Mouse (Mus musculus) heart, postnatal 25 days (tissue): ENCODE measurements around the gene Agtr1a. TPM values are rescaled to one million over a fixed set of nuclear protein-coding genes. Genes with fewer than 3 reads are reported as not detected.
A peak's percentile ranks its signal among the peaks of the same experiment; 100 is the strongest.

Source experiments
- DNase-seq: peaks from one replicate; pipeline ENCODE4 v3.0.0; 2022; ENCODE audit warnings: low spot score
- intact Hi-C: fragments of 180-260 bp; cut with DNase I; formaldehyde crosslinking; loops from one replicate; pipeline ENCODE4 v1.15.1; 2025
- total RNA-seq, 2 experiments: library from RNA; stranded (reverse); gene quantifications; 2 replicates each; pipeline ENCODE4 v1.2.3; 2021

Agtr1a gene
- total RNA-seq, 2 experiments from 2014 or later = 43.4 to 44.6 TPM

DNA sequence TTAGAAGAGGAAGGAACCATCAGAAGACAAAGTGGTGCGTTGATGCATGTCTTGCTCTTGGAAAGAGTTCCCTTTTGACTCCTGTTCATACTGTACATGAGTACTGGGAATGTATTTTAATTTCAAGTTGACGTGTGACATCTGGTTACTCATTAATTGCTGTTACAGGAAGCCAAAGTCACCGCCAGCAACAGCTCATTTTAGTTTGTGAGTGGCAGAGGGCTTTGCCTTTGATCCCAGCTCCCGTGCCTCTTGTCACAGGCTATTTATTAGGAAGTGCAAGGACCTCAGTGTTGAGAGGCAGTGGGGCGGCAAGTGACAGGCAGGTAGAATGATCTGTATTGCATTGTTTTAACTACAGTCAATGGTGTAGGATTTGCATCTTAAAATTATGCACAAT lies 24.8 kb downstream of the Agtr1a start:
- intact Hi-C loops = no loop called here

DNA sequence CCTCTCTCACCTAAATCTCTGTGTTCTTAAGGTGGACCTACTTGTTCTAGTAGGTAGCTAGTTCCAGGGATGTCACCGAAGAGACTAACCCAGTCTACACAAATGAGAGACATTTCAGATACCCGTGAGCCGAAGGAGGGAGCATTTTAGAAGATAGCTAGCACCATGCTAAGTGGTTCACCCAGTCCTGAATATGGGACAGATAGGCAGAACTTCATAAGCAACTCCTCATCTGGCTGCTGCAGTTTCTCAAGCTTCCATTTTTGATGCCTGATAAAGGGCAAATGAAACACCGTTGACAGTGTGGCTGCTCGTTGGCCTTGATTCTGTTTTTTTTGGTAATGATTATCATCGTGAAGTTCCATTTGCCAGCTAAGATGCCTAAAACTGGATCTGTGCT lies 25.8 kb downstream of the Agtr1a start:
- intact Hi-C loops = no loop called here
- DNase-seq = no peak

More for the DNA sequence above, 24.8 kb downstream of the Agtr1a start:
- no peak for DNase-seq

- intact Hi-C loops = no loop called here
- DNase-seq = no peak
Observed at GRCm38 (mm10) chr13:30364097-30364625, 27.9 kb downstream of the Agtr1a start.

DNA sequence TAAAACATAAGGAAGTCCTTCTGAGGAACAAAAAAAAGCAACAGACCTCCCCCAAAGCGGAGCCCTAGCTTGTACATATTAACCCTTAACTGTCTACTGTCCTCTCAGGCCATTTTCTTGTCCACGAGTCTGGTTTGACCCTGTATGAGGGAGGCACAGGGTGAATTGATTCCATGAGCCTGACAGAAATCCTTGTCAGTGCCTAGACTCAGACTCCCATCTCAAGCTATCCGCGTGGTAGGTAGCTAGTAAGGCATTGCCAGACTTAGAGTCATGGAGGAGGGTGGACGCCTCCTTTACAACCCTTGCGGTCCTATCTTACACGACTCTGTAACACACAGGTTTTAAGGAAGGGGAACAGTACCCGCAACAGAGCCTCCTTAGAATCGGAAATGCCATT lies 28.5 kb downstream of the Agtr1a start:
- intact Hi-C loops = no loop called here
- no peak for DNase-seq

DNA sequence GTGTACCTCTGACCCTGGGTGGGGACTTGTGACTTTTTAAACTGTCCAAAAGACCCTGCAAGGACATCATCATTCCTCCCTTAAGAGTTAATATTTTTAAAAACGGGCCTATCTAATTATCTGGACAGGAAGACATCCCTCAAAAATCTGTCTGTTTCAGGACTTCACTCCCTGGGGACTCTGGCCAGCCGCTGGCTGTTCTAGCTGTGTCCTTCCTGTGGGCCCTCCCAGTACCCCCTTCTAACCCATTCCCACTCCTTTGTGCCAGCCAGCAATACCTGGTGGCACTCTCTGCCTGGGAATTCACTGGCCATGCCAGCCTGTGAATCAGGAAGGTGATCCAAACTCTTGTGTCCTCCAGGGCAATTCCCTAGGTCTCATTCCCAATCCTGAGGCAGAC lies 29.1 kb downstream of the Agtr1a start:
- DNase-seq = no peak
- intact Hi-C loops = no loop called here

GRCm38 (mm10) chr13:30368116-30368515 lies 31.9 kb downstream of the Agtr1a start:
- intact Hi-C loops = no loop called here
- no peak for DNase-seq

- DNase-seq = no peak
- intact Hi-C loops = no loop called here
Observed at GRCm38 (mm10) chr13:30368746-30369145, 32.5 kb downstream of the Agtr1a start.

DNA sequence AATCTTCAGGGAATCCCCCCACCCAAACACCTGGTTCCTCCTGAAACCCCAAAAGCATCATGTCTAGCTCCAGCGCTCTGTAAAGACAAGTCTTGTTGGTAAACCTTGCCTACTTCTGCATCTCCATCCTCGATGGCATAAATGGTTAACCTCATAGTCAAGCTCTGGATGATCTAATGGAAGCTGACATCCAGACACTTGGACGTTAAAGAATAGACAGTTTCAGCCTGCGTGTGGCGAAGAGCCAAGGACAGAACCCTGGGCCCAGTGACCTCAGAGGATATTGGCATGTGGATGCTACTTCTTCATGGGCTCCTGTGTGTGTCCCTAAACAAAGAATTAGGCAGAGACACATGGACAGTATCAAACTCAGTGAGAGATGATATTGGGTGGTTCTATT lies 42.6 kb downstream of the Agtr1a start:
- intact Hi-C loops = no loop called here

DNA sequence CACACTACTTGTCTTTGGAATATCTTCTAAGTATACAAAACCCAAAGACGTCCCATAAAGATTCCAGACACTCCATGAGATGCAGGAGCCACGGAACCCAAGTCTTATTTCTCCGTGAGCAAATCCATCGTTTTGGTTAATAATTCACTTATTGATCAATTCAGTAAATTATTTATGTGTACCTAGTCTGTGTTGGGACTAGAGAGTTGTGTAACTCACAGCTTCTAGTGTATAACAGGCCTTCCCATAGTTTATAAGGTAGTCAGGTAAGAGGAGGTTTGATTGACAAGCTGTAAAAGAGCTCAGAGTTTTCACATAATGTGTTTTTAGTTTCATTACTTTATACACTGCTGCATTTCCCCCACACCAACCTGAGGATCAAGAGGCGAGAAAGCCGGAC lies 48.9 kb downstream of the Agtr1a start:
- DNase-seq = no peak
- intact Hi-C loops = no loop called here

More for the DNA sequence above, 42.6 kb downstream of the Agtr1a start:
- DNase-seq = no peak

- no peak for DNase-seq
- intact Hi-C loops = no loop called here
Observed at GRCm38 (mm10) chr13:30394123-30394522, 57.9 kb downstream of the Agtr1a start.

DNA sequence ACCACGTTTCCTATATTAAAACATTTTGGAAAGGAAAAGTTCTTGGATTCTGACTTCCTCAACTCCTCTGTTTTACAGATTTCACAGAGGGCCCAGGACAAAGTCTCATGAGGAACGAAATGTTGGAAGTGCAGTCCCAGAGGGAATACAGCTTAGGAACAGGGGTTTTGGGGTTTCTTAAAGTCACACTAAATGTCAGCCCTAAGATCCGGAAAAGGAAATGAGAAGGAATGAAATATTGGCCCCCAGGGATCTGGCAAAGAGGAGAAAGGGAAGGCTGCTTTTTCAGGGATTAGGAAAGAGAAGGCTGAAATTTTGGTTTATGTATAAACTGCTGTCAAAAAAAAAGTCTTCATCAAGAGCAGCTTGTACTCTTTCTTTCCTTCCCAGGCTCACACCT lies 60.2 kb downstream of the Agtr1a start:
- DNase-seq = no peak
- intact Hi-C loops = no loop called here

DNA sequence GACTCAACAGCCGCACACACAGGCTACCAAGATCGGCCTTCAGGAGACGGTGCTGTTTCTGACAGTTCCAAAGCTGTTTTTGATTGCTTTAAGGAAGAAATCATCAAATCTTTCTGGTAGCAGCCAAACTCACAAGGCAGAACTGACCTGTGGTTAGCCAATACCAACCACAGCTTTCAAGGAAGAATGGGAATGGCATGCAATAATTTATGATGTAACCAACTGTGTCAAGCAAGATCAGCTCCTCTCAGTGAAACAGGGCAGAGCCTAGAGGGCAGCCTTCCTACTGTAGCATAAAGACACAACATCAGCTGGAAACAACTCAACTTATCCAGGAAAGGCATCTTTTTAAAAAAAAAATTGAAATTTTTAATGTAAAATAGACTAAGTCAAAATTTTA lies 62.6 kb downstream of the Agtr1a start:
- no peak for DNase-seq
- intact Hi-C loops = no loop called here

- DNase-seq = no peak
- intact Hi-C loops = no loop called here
Observed at GRCm38 (mm10) chr13:30400621-30401020, 64.4 kb downstream of the Agtr1a start.

- DNase-seq = no peak
- intact Hi-C loops = no loop called here
Observed at GRCm38 (mm10) chr13:30403874-30404273, 67.6 kb downstream of the Agtr1a start.

- DNase-seq = no peak
- intact Hi-C loops = no loop called here
Observed at GRCm38 (mm10) chr13:30418611-30419010, 82.4 kb downstream of the Agtr1a start.

DNA sequence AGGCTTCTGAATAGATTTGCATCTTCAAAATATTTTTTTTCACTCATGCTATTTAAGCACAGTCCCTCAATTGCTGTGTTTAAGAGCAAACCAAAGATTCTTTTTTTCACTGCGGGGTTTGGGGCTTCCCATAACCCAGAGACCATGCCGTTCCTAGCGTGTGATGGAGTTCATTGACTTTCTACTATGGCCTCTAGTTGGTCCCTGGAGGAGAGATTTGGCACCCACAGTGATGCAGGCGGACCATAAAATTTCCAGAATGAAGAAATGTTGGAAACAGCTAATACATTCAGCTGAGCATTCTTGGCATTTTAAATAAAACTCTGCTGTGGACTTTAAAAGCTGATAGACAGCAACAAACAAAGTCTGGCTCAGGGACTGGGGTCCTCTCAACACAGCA lies 90.8 kb downstream of the Agtr1a start:
- DNase-seq = peak; percentile 5
- intact Hi-C loops = no loop called here

GRCm38 (mm10) chr13:30427436-30427835 lies 91.2 kb downstream of the Agtr1a start:
- intact Hi-C loops = no loop called here
- DNase-seq = no peak

Other genes with a start within 250 kb of the Agtr1a start
- 1 to 10 TPM in 1 of 2 experiments, under 1 TPM in 1; 0.99 to 2.7 TPM for gene Mboat1, start 200.0 kb upstream of the Agtr1a start, total RNA-seq
- gene Uqcrfs1, start 208.9 kb downstream of the Agtr1a start, total RNA-seq = 1,000 to 10,000 TPM; 1,260 to 1,275 TPM